Mouse (Mus musculus) megakaryocyte-erythroid progenitor cell, adult 5-6 weeks (primary cell): ENCODE measurements around the gene Rab8a. TPM values are rescaled to one million over a fixed set of nuclear protein-coding genes. Genes with fewer than 3 reads are reported as not detected.
"Not testable (repeated sequence)": the region's sequence is repeated elsewhere in the genome, so short reads cannot be mapped to it uniquely, and the experiment has no call there.

Experiments
- ATAC-seq: replicated peaks from 2 replicates; pipeline ENCODE4 v1.8.0; 2016; ENCODE audit warnings: mild to moderate bottlenecking, inconsistent platforms; ENCODE audit not compliant: severe bottlenecking, poor library complexity, low FRiP score, low TSS enrichment
- total RNA-seq, 2 experiments: library from RNA; stranded (forward) in 1 of 2; stranded (reverse) in 1 of 2; fragments of 200-1000, 215-1000 nt in 1 of 2; fragments of >200 nt in 1 of 2; fragmentation: Nextera tagmentation in 1 of 2; gene quantifications; 2 replicates each; pipeline ENCODE4 v1.2.3; 2014 to 2017

Rab8a gene
- 23.8 and 49.8 TPM in 2 replicates for total RNA-seq (2014; fragmentation: Nextera tagmentation)
- 298 and 374 TPM in 2 replicates for total RNA-seq (2017)

- peak; percentile 95 for ATAC-seq
These were observed at the start of gene Rab8a for GRCm38 (mm10) chr8:72160707-72161697. TSS of gene Rab8a (plus strand) at chr8:72161200.

- no peak for ATAC-seq
These were observed 48.5 kb upstream of the Rab8a start for GRCm38 (mm10) chr8:72112486-72112885.

- no peak for ATAC-seq
These were observed 45.8 kb upstream of the Rab8a start for GRCm38 (mm10) chr8:72115202-72115601.

GRCm38 (mm10) chr8:72118616-72119015 is 42.4 kb upstream of the Rab8a start:
- ATAC-seq, result no peak

- not testable (repeated sequence) for ATAC-seq
These were observed 39.5 kb upstream of the Rab8a start for GRCm38 (mm10) chr8:72121486-72121885.

GRCm38 (mm10) chr8:72121997-72122396 is 39.0 kb upstream of the Rab8a start:
- ATAC-seq, result no peak

- no peak for ATAC-seq
These were observed 33.2 kb upstream of the Rab8a start for GRCm38 (mm10) chr8:72127834-72128233.

GRCm38 (mm10) chr8:72131251-72131650 is 29.7 kb upstream of the Rab8a start:
- no peak for ATAC-seq

GRCm38 (mm10) chr8:72131901-72132300 is 29.1 kb upstream of the Rab8a start:
- ATAC-seq, result no peak

- no peak for ATAC-seq
These were observed 28.6 kb upstream of the Rab8a start for GRCm38 (mm10) chr8:72132417-72132816.

- ATAC-seq, result no peak
These were observed 28.1 kb upstream of the Rab8a start for GRCm38 (mm10) chr8:72132891-72133290.

GRCm38 (mm10) chr8:72133507-72133906 is 27.5 kb upstream of the Rab8a start:
- ATAC-seq, result no peak

GRCm38 (mm10) chr8:72134756-72135445 is 26.1 kb upstream of the Rab8a start, which contains the start of gene Tpm4:
TSS of gene Tpm4 (plus strand) at chr8:72134975.
- no peak for ATAC-seq

- no peak; the same call in 1 of the 2 replicates for ATAC-seq
These were observed 25.3 kb upstream of the Rab8a start for GRCm38 (mm10) chr8:72135446-72136301.

GRCm38 (mm10) chr8:72136302-72136978 is 24.6 kb upstream of the Rab8a start:
- ATAC-seq, result peak; percentile 39; the same call in 1 of the 2 replicates

- no peak for ATAC-seq
These were observed 23.6 kb upstream of the Rab8a start for GRCm38 (mm10) chr8:72137431-72137830.

GRCm38 (mm10) chr8:72138456-72138855 is 22.5 kb upstream of the Rab8a start:
- no peak for ATAC-seq

GRCm38 (mm10) chr8:72143256-72143824 is 17.7 kb upstream of the Rab8a start:
- ATAC-seq, result no peak
